Mouse (Mus musculus) ES-Bruce4 (cell line): ENCODE measurements at regions not wholly inside any gene's neighbourhood (a gene's known extent, or its start where the extent isn't known, plus 50 kb on each side); places are given as distances from the start of the nearest gene placed in this dataset.

Experiments
- CTCF ChIP-seq: IDR thresholded peaks from one replicate; pipeline ENCODE4 v1.8.1; 2011; ENCODE audit warnings: low read depth, low read length
- POLR2A ChIP-seq: IDR thresholded peaks from one replicate; pipeline ENCODE4 v1.8.1; 2011; ENCODE audit warnings: low read length; ENCODE audit not compliant: insufficient read depth

DNA sequence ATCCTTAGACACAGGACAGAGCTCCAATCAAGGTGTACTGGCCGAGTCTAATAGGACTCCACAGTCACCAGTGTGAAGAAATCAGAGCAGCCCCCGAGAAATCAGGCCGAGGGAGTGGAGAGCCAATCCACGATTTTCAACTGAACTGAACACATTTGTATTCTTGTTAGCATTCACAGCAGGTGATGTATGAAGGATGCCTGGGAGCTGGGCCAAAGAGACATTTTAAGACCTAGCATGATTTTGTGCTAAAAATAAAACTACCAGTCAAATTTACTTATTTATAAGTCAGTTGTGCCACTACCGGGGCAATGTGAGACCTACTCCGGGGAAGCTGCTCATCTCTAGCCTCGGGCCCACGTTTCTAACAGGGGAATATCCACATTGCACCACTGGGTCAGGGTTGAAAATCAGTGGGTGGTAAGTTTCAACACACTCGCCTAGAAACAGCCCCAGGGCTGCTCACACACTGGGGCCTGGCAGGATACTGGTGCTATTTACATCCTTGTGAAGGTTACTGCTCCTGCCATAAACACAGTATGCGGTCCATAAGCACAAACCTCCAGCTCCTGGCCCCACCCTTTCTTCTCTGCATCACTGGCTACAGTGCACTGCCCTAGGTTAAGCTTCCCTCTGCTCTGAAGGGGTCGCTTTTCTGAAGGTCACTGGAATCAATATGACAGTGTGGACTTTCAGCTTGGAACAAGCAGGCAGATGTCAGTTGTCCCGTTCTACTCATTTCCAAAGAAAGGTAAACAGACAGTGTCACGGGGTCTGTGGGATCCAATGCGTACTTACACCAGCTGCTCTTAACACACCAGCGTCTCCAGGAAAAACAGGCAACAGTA, 82.0 kb upstream of the Zcchc2 start:
- TF ChIP-seq CTCF: no peak
- no peak for TF ChIP-seq POLR2A
